Comparison of ENCODE assay signal across 16 mouse cellular contexts in the genomic region with DNA sequence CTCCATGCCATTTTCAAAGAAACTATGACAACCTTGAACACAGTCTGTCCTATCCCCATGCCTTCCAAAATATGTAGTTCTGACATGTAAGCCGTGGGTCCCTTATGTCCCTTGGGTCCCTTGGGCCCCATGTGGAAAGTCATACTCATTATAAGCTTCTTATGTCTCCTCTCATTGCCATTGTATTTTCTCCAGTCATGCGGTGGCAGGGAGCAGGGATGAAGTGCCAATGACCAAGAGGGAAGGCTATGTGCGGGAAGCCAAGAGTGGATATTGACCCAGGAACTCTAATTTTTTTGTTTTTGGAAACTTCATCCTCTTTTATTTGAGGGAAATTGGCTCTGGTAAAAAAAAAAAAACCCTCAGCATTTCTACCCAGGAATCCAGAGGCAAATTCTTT.
DNase-seq lines count a peak whose midpoint lies in the region; ATAC-seq lines count a peak whose summit lies in the region.
"Had no signal": no experiment of that assay in that cellular context is flagged by ENCODE, and none has a peak within 500 bp of the region (broad histone marks: within the 10 kb centered on the region; RNA-seq: fewer than 3 reads in every experiment).

No protein-coding gene starts in this region.

- no peaks in the 10 kb centered on the region for H3K27me3 ChIP-seq in heart, embryonic 11.5 days (ENCODE audit: control insufficient read depth, insufficient read depth, low read length)
- H3K27me3 ChIP-seq in lung, embryonic 16.5 days (ENCODE audit: control insufficient read depth, insufficient read depth, low read depth, low read length): no peaks in the 10 kb centered on the region
- H3K27me3 ChIP-seq: embryonic facial prominence, embryonic 12.5 days; forebrain, embryonic 13.5 days; forebrain, embryonic 15.5 days had no signal

- H3K4me3 ChIP-seq in heart, embryonic 11.5 days (ENCODE audit: low read depth, low read length): no peak overlapping the region
- H3K4me3 ChIP-seq in lung, embryonic 16.5 days (ENCODE audit: low read length): no peak overlapping the region
- H3K4me3 ChIP-seq in brown adipose tissue, adult 24 weeks (ENCODE audit: insufficient read depth, low read depth, low read length): no peak overlapping the region
- H3K4me3 ChIP-seq: embryonic facial prominence, embryonic 10.5 days; embryonic facial prominence, embryonic 12.5 days; forebrain, embryonic 13.5 days; forebrain, embryonic 15.5 days had no signal

- H3K36me3 ChIP-seq in heart, embryonic 11.5 days (ENCODE audit: control insufficient read depth, insufficient read depth, low read length): no peaks in the 10 kb centered on the region
- H3K36me3 ChIP-seq in lung, embryonic 16.5 days (ENCODE audit: control insufficient read depth, insufficient read depth, low read length): no peaks in the 10 kb centered on the region
- H3K36me3 ChIP-seq: embryonic facial prominence, embryonic 10.5 days; embryonic facial prominence, embryonic 12.5 days; forebrain, embryonic 15.5 days had no signal

- WGBS in heart, embryonic 11.5 days (ENCODE audit: insufficient replicate concordance): 80% methylated on average over 3 of the region's 3 CpGs
- 77% methylated on average over 3 of the region's 3 CpGs for WGBS in lung, embryonic 16.5 days

- no peak overlapping the region for H3K27ac ChIP-seq in heart, embryonic 11.5 days (ENCODE audit: low read depth, low read length)
- H3K27ac ChIP-seq in lung, embryonic 16.5 days (ENCODE audit: low read length): peak overlapping the region; percentile 61
- peak overlapping the region; percentile 96 for H3K27ac ChIP-seq in brown adipose tissue, adult 24 weeks (replicated peaks; ENCODE audit: low read depth, low read length)
- H3K27ac ChIP-seq: embryonic facial prominence, embryonic 10.5 days; embryonic facial prominence, embryonic 12.5 days; forebrain, embryonic 13.5 days; forebrain, embryonic 15.5 days had no signal

- H3K4me1 ChIP-seq in heart, embryonic 11.5 days (ENCODE audit: control insufficient read depth, insufficient read depth, low read length): no peaks in the 10 kb centered on the region; the same call in 1 of the 2 replicates
- peaks cover 8% of the 10 kb centered on the region for H3K4me1 ChIP-seq in lung, embryonic 16.5 days (replicated peaks; ENCODE audit: control insufficient read depth, insufficient read depth, low read length)
- H3K4me1 ChIP-seq in brown adipose tissue, adult 24 weeks (ENCODE audit: control insufficient read depth, insufficient read depth, insufficient read length, low read length): peaks cover 11% of the 10 kb centered on the region
- H3K4me1 ChIP-seq: forebrain, embryonic 13.5 days; forebrain, embryonic 15.5 days had no signal

- no peaks in the 10 kb centered on the region for H3K9me3 ChIP-seq in heart, embryonic 11.5 days (replicated peaks; ENCODE audit: control insufficient read depth, low read length)
- H3K9me3 ChIP-seq in lung, embryonic 16.5 days (ENCODE audit: control insufficient read depth, low read length): no peaks in the 10 kb centered on the region
- H3K9me3 ChIP-seq: embryonic facial prominence, embryonic 10.5 days; embryonic facial prominence, embryonic 12.5 days; forebrain, embryonic 13.5 days; forebrain, embryonic 15.5 days had no signal

- no peak overlapping the region for H3K9ac ChIP-seq in heart, embryonic 11.5 days (ENCODE audit: low read depth, low read length)
- no peak overlapping the region for H3K9ac ChIP-seq in lung, embryonic 16.5 days (ENCODE audit: low read length)
- H3K9ac ChIP-seq: embryonic facial prominence, embryonic 12.5 days; forebrain, embryonic 13.5 days; forebrain, embryonic 15.5 days had no signal

- DNase-seq in heart, adult 11 months: peak; percentile 78
- no peak for DNase-seq in lung, postnatal 4 days
- DNase-seq in spleen, postnatal 14 days (ENCODE audit: low spot score in 2 of 2): no peak
- DNase-seq: adrenal gland, postnatal 25 days; cerebellum, adult 11-12 months; cerebellum, adult 2 months; cerebellum, adult 9-10 months; cerebellum, postnatal 10 days; cerebellum, postnatal 25 days had no signal

- H3K4me2 ChIP-seq in heart, embryonic 11.5 days: no peak overlapping the region
- no peak overlapping the region for H3K4me2 ChIP-seq in lung, embryonic 16.5 days (ENCODE audit: low read depth, low read length)
- H3K4me2 ChIP-seq: embryonic facial prominence, embryonic 12.5 days; forebrain, embryonic 13.5 days; forebrain, embryonic 15.5 days had no signal

- ATAC-seq in heart, embryonic 11.5 days (replicated peaks; ENCODE audit: insufficient number of reproducible peaks, low FRiP score, low TSS enrichment): no peak
- no peak for ATAC-seq in lung, embryonic 16.5 days (ENCODE audit: low read depth)
- ATAC-seq: forebrain, embryonic 13.5 days; forebrain, embryonic 15.5 days had no signal
